Mouse (Mus musculus): Measurements from ENCODE around the gene Cap2.

GRCm38 (mm10) chr13:46611033-46611432 lies 109.4 kb downstream of the Cap2 start:
- no peak for TF ChIP-seq CTCF (IDR thresholded peaks at IDR 0.05; ENCODE audit: extremely low read depth, insufficient read length, insufficient replicate concordance, low read depth, low read length)
- TF ChIP-seq POLR2A (IDR thresholded peaks at IDR 0.05; ENCODE audit: low read depth, low read length) = no peak

All from small intestine, adult 2 months (tissue).